19 mouse cellular contexts compared by ENCODE assay signal in the genomic region with DNA sequence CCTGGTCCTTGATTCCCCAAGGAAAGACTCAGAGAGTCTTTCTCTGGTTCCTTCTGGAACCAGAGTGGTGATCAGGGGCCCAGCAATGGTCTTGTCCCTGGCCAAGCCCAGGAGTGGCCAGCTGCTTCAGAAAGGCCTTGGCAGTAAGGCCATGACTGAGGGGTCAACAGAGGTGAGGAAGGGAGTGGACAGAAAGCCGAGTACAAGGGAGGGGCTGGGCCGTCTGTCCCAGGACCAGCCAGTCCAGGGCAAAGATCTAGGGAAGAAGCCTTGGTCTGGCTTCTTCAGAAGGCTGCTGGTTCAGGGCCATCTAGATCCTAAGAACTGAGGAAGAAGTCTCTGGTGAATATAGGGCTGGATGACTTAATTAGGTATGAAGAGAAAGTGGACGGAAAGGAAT. TPM values are rescaled to one million over a fixed set of nuclear protein-coding genes. Genes with fewer than 3 reads are reported as not detected.
DNase-seq lines count a peak whose midpoint lies in the region; ATAC-seq and TF ChIP-seq lines count a peak whose summit lies in the region.
"Had no signal": no experiment of that assay in that cellular context is flagged by ENCODE, and none has a peak within 500 bp of the region (broad histone marks: within the 10 kb centered on the region; RNA-seq: fewer than 3 reads in every experiment).

No protein-coding gene starts in this region.

- TF ChIP-seq EP300 in heart, postnatal 0 days (IDR thresholded peaks at IDR 0.05; ENCODE audit: low read depth): no peak

- H3K4me2 ChIP-seq in neural tube, embryonic 11.5 days (ENCODE audit: low read depth): no peak overlapping the region
- no peak overlapping the region for H3K4me2 ChIP-seq in heart, postnatal 0 days (ENCODE audit: low read depth, low read length)
- no peak overlapping the region for H3K4me2 ChIP-seq in neural tube, embryonic 15.5 days

- no peaks in the 10 kb centered on the region for H3K36me3 ChIP-seq in neural tube, embryonic 11.5 days (ENCODE audit: control insufficient read depth, insufficient read depth, low read length)
- no peaks in the 10 kb centered on the region for H3K36me3 ChIP-seq in heart, postnatal 0 days (replicated peaks; ENCODE audit: control insufficient read depth, insufficient read depth, low read length)
- H3K36me3 ChIP-seq in neural tube, embryonic 15.5 days: no peaks in the 10 kb centered on the region
- H3K36me3 ChIP-seq: embryonic facial prominence, embryonic 15.5 days; midbrain, embryonic 15.5 days had no signal

- 0 out of 2 replicates have a peak, but pooled peaks cover 3% of the 10 kb centered on the region for H3K4me1 ChIP-seq in neural tube, embryonic 11.5 days (ENCODE audit: control insufficient read depth, insufficient read depth, low read length)
- no peaks in the 10 kb centered on the region for H3K4me1 ChIP-seq in heart, postnatal 0 days (ENCODE audit: control insufficient read depth, insufficient read depth)
- H3K4me1 ChIP-seq in neural tube, embryonic 15.5 days: peaks cover 28% of the 10 kb centered on the region

- TF ChIP-seq CTCF in heart, postnatal 0 days (IDR thresholded peaks at IDR 0.05; ENCODE audit: low read depth): no peak
- no peak for TF ChIP-seq CTCF in left cerebral cortex, adult 2 months (IDR thresholded peaks at IDR 0.05)

- no peak overlapping the region for H3K9ac ChIP-seq in neural tube, embryonic 11.5 days (ENCODE audit: low read length)
- 0 out of 2 replicates have a peak overlapping the region, but pooled peaks have one; percentile 9 for H3K9ac ChIP-seq in heart, postnatal 0 days (replicated peaks; ENCODE audit: low read depth, low read length)
- H3K9ac ChIP-seq in neural tube, embryonic 15.5 days (replicated peaks): no peak overlapping the region
- H3K9ac ChIP-seq: embryonic facial prominence, embryonic 15.5 days; midbrain, embryonic 15.5 days had no signal

- no peak for ATAC-seq in neural tube, embryonic 11.5 days (ENCODE audit: insufficient read depth, low FRiP score, low TSS enrichment)
- no peak for ATAC-seq in heart, postnatal 0 days (ENCODE audit: insufficient read depth, low read depth)
- ATAC-seq in neural tube, embryonic 15.5 days (ENCODE audit: low FRiP score): no peak
- ATAC-seq: activated CD4-positive, CD25-positive, alpha-beta regulatory T cell, adult 4 months; inflammation-experienced regulatory T-cells, adult 6 months; midbrain, embryonic 15.5 days; Patski had no signal

- peaks cover 3% of the 10 kb centered on the region; the same call in 1 of the 2 replicates for H3K27me3 ChIP-seq in neural tube, embryonic 11.5 days (ENCODE audit: control insufficient read depth, insufficient read depth, low read length)
- H3K27me3 ChIP-seq in heart, postnatal 0 days (ENCODE audit: control insufficient read depth, insufficient read depth, low read length): 0 out of 2 replicates have a peak, but pooled peaks cover 13% of the 10 kb centered on the region
- no peaks in the 10 kb centered on the region for H3K27me3 ChIP-seq in neural tube, embryonic 15.5 days (replicated peaks)
- H3K27me3 ChIP-seq: midbrain, embryonic 15.5 days had no signal

- H3K4me3 ChIP-seq in neural tube, embryonic 11.5 days (ENCODE audit: low read depth, low read length): no peak overlapping the region
- H3K4me3 ChIP-seq in heart, postnatal 0 days (ENCODE audit: low read depth, low read length): no peak overlapping the region
- H3K4me3 ChIP-seq in neural tube, embryonic 15.5 days (replicated peaks): no peak overlapping the region
- H3K4me3 ChIP-seq in left cerebral cortex, adult 2 months: no peak overlapping the region
- H3K4me3 ChIP-seq: embryonic facial prominence, embryonic 15.5 days; midbrain, embryonic 15.5 days had no signal

- no peaks in the 10 kb centered on the region for H3K9me3 ChIP-seq in neural tube, embryonic 11.5 days (ENCODE audit: control insufficient read depth, low read length)
- H3K9me3 ChIP-seq in heart, postnatal 0 days (replicated peaks; ENCODE audit: control insufficient read depth, low read length): no peaks in the 10 kb centered on the region
- no peaks in the 10 kb centered on the region for H3K9me3 ChIP-seq in neural tube, embryonic 15.5 days (replicated peaks)
- H3K9me3 ChIP-seq: embryonic facial prominence, embryonic 15.5 days; midbrain, embryonic 15.5 days had no signal

- intact Hi-C loops in left cerebral cortex, adult 2 months (cut with DNase I): no loop called here

- DNase-seq in heart, adult 8-10 months (ENCODE audit: low spot score): peak; percentile 19
- no peak for DNase-seq in heart, postnatal 4 days
- DNase-seq in neural tube, embryonic 11.5 days (ENCODE audit: low spot score): no peak
- DNase-seq in neural tube, embryonic 10.5 days (ENCODE audit: extremely low spot score, low spot score): no peak
- no peak for DNase-seq in heart, postnatal 0 days (ENCODE audit: low spot score)
- no peak for DNase-seq in left cerebral cortex, adult 2 months (ENCODE audit: extremely low spot score in 1 of 2, low spot score in 2 of 2)
- no peak for DNase-seq in cerebellum, adult 9-11 months
- DNase-seq: cerebellum, adult 9-10 months; kidney, adult 9 months; liver; lung, adult 2 months; thymus, postnatal 4 days had no signal

- H3K27ac ChIP-seq in neural tube, embryonic 11.5 days (ENCODE audit: low read depth, low read length): 0 out of 2 replicates have a peak overlapping the region, but pooled peaks have one; percentile 0
- no peak overlapping the region for H3K27ac ChIP-seq in heart, postnatal 0 days (ENCODE audit: low read depth)
- H3K27ac ChIP-seq in neural tube, embryonic 15.5 days (replicated peaks): peak overlapping the region; percentile 65; the same call in 1 of the 2 replicates
- H3K27ac ChIP-seq in left cerebral cortex, adult 2 months: no peak overlapping the region
- H3K27ac ChIP-seq: embryonic facial prominence, embryonic 15.5 days; macrophage had no signal

- 36% methylated on average over 3 of the region's 3 CpGs for WGBS in neural tube, embryonic 11.5 days
- 63% methylated on average over 3 of the region's 3 CpGs for WGBS in heart, postnatal 0 days
- 39% methylated on average over 3 of the region's 3 CpGs for WGBS in neural tube, embryonic 15.5 days

RNA-seq across cellular contexts. Expression of a gene that starts 34.5 kb away (rescaled TPM):
- total RNA-seq in heart, adult 8-10 months (2022): 10 to 100 TPM; 21.8 to 23.3 (median 22.2) TPM
- total RNA-seq in heart, postnatal 4 days (2021): 10 to 100 TPM; 24.6 to 25.1 TPM
- 64.7 and 68.4 TPM in 2 replicates for polyA plus RNA-seq in neural tube, embryonic 11.5 days (2014; fragmentation: Nextera tagmentation; extraction: Ambion mirVana)
- 21.1 and 28.5 TPM in 2 replicates for total RNA-seq in heart, postnatal 0 days (2014; rRNA removed; ENCODE audit: low replicate concordance)
- polyA plus RNA-seq in heart, postnatal 0 days (2015; fragmentation: Nextera tagmentation; extraction: Ambion mirVana): 21.9 and 24.9 TPM in 2 replicates
- polyA plus RNA-seq in neural tube, embryonic 15.5 days (2015; fragmentation: Nextera tagmentation; extraction: Ambion mirVana): 64.8 and 68.2 TPM in 2 replicates
- total RNA-seq in left cerebral cortex, adult 2 months (2021): 100 to 1,000 TPM in 1 of 2 experiments, 10 to 100 TPM in 1; 99.6 to 113 TPM

Comparison
In these comparisons a context has a peak if more than half of its experiments do, and no peak if none do; other contexts are left out.
1. H3K27ac ChIP-seq: peak in neural tube, embryonic 11.5 days (single experiment) and neural tube, embryonic 15.5 days (single experiment); none in heart, postnatal 0 days (single experiment) and left cerebral cortex, adult 2 months (single experiment).